Mouse (Mus musculus): ENCODE results near the gene Tbc1d13. TPM values are rescaled to one million over a fixed set of nuclear protein-coding genes. Genes with fewer than 3 reads are reported as not detected.

Tbc1d13 gene
- 8.6 TPM for polyA plus RNA-seq (2015; fragmentation: Illumina TruSeq; extraction: RNeasy Lipid Tissue Mini Kit (QIAGEN cat#74804); ENCODE audit: insufficient read depth, low read depth, low replicate concordance)

DNA sequence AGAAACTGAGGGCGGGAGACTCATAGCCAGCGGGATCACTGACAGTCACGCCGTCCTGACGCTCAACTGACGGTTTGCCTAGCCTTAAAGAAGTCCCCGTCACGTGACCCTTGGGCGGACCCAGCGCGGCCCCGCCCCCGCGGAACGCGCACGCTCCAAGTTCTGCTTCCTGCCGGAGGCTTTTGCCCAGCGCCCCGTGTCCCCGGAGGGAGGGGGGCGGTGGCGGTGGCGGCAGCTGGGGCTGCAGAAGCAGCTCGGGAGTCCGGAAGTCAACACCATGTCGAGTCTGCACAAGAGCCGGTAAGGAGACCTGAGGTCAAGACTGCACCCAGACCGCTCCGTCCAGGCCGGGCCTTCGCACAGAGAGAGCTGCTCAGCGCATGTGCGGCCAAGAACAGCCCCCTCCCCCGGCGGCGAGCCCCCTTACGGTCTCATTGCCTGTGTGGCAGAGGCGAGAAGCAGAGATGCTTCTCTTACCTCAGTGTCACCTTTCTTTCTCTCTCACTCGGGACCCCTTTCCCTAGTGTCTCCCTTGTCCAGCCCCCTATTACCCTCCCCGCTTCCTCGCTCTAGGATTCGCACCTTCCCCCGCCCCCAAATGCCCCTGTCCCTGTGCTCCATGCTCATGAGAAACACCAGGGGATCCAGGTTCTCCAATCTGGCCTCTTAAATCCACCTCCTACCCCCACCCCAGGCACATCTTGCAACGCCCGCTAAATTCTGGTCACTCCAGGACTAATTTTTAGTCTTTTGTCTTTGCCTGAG, at the start of gene Tbc1d13:
Tbc1d13 (plus strand) TSS at position 134 of the 765 bp plus-strand sequence.

DNA sequence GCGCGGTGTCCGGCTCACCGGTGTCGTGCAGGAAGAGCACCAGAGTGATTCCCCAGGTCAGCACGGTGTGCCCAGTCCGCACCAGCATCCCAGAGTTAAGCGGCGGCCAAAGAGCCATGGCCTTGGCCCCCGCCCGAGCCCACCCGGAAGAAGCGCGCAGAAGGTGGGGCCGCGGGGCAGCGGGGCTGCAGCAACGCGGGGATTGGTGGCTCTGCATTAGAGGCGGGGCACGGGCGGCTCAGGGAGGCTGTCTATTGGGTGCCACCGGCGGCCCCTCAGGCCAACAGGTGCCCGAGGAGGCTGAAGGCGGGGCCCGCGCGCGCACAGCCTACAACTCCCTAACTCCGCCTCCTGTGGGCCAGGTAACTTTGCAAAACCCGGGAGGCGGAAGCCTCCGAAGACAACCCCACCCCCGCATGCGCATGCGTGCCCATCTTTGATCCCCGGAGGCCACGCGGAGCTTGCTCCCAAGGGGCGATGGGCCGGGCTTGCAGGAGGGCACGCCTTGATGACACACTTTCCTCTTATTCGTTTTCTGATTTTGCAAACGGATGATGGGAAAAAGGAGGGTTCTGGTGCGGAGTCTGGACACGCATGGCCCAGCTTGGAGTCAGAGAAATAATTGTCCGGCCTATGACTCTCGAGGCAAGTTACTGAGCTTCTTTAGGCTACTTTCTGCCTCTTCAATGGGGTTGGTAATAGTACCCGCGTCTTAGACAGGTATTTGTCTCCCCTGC, 39.9 kb upstream of the Tbc1d13 start, which contains the start of gene Zdhhc12:
Zdhhc12 (minus strand) TSS at position 178 of the 737 bp plus-strand sequence.

DNA sequence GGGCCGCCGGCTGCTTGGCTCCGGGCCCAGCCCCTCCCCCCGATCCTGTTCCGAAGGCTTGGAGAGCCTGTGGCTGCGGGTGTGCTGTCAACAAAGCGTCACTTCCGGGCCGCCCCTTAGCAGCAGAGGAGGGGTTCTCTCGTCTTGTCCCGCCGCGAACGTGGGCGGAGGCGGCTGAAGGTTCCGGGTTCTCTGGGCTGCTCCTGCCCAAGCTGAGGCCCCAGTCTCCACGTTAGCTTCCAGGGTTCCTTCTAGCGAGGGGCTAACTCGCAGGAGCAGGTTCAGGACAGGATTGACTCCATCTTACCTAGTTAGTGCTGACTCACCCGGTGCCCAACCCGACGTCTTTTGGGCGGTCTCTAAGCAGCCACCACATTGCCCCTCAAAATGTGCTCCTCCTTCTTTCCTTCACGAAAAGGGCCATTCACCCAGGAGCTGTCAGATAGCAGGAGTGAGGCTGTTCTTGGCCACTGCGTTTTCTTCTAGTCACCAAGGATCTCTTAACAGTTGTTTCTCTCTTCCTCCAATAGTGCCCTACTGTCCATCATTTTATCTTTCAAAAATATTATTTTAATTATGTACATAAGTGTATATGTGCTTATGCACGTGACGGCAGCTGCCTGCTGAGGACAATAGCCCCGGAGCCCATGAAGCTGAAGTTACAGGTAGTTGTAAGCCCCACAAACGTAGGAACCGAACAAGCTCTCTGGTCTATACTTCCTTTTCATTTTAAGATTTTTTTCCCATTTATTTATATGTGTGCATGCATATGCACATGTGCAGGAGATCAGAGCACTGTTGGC, 8.9 kb upstream of the Tbc1d13 start, which contains the start of gene Zer1:
Zer1 (minus strand) TSS at position 114 of the 803 bp plus-strand sequence.

DNA sequence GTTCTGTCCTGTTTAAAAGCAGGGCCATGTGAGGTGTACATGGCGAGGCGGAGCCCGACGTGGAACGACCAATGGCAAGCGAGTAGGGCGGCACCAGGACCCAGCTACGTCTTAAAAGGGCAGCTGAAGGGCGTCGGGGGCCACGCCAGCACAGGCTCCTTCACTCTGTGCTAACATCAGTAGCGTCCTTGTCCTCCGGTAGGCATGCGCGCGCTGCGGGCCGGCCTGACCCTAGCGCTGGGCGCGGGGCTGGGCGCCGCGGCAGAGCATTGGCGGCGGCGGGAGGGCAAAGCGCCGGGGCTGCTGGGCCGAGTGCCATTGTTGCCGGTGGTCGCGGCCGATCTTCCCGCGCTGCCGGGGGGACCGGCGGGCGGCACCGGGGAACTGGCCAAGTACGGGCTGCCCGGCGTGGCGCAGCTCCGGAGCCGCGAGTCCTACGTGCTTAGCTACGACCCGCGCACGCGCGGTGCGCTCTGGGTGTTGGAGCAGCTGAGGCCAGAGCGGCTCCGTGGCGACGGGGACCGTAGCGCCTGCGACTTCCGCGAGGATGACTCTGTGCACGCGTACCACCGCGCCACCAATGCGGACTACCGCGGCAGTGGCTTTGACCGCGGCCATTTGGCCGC, 37.9 kb downstream of the Tbc1d13 start, which contains the start of gene Endog:
Endog (plus strand) TSS at position 123 of the 626 bp plus-strand sequence.

DNA sequence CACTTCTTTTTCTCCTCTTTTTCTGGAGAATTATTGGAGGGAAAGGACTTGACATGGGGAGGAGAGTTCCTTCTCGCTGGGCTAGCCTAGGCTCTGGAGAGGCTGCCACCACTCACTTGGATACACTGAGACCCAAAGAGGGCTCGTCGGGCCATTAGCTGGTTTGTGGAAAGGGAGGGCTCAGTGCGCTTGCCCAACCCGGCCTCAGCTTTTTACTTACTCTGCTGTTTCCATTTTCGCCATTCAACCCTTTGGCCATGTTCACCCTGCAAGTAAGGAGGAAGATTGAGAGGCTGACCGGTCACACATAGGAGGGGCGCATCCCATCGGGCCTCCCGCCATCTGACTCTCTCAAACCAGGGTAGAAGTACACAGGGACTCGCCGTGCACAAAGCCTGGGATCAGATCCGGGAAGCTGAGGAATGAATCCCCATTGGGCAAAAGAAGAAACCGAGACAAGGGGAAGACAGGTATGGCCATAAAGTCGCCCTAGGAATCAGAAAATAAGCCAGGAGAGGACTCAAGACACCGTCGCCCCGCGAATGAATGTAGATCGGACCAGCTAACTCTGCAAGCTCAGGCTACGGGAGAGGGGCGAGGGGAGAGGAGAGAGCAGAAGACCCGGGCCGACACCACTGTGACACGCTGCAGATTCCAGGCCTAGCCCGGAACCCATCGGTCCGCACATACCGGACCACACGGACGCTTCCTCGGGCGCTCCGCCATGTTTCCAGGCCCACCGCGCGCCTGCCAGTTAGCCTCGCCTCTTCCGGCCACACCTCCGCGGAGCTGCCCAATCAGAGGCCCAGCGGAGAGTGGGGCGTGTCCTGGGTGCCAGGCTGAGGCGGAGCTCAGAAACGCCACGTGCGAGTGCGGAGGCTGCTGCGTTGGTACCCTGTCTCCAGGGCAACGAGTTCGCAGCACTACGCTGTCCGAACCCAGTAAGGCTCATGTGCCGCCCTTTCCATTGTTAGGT, 44.4 kb downstream of the Tbc1d13 start, which contains the start of gene Spout1:
Spout1 (minus strand) TSS at position 760 of the 976 bp plus-strand sequence.

Other genes starting within 250 kb of the Tbc1d13 start
- 15.8 TPM for gene Odf2, start 244.5 kb upstream of the Tbc1d13 start, polyA plus RNA-seq (2015; fragmentation: Illumina TruSeq; extraction: RNeasy Lipid Tissue Mini Kit (QIAGEN cat#74804); ENCODE audit: insufficient read depth, low read depth, low replicate concordance)
- gene Gle1, start 198.3 kb upstream of the Tbc1d13 start, polyA plus RNA-seq (2015; fragmentation: Illumina TruSeq; extraction: RNeasy Lipid Tissue Mini Kit (QIAGEN cat#74804); ENCODE audit: insufficient read depth, low read depth, low replicate concordance): 8.2 TPM
- 85.5 TPM for gene Sptan1, start 168.2 kb upstream of the Tbc1d13 start, polyA plus RNA-seq (2015; fragmentation: Illumina TruSeq; extraction: RNeasy Lipid Tissue Mini Kit (QIAGEN cat#74804); ENCODE audit: insufficient read depth, low read depth, low replicate concordance)
- 7.2 TPM for gene Wdr34, start 84.9 kb upstream of the Tbc1d13 start, polyA plus RNA-seq (2015; fragmentation: Illumina TruSeq; extraction: RNeasy Lipid Tissue Mini Kit (QIAGEN cat#74804); ENCODE audit: insufficient read depth, low read depth, low replicate concordance)
- gene Set, start 76.4 kb upstream of the Tbc1d13 start, polyA plus RNA-seq (2015; fragmentation: Illumina TruSeq; extraction: RNeasy Lipid Tissue Mini Kit (QIAGEN cat#74804); ENCODE audit: insufficient read depth, low read depth, low replicate concordance): 25.1 TPM
- gene Pkn3, start 56.1 kb upstream of the Tbc1d13 start, polyA plus RNA-seq (2015; fragmentation: Illumina TruSeq; extraction: RNeasy Lipid Tissue Mini Kit (QIAGEN cat#74804); ENCODE audit: insufficient read depth, low read depth, low replicate concordance): 7.9 TPM
- 7.0 TPM for gene Zdhhc12, start 40.1 kb upstream of the Tbc1d13 start, polyA plus RNA-seq (2015; fragmentation: Illumina TruSeq; extraction: RNeasy Lipid Tissue Mini Kit (QIAGEN cat#74804); ENCODE audit: insufficient read depth, low read depth, low replicate concordance)
- gene Zer1, start 9.2 kb upstream of the Tbc1d13 start, polyA plus RNA-seq (2015; fragmentation: Illumina TruSeq; extraction: RNeasy Lipid Tissue Mini Kit (QIAGEN cat#74804); ENCODE audit: insufficient read depth, low read depth, low replicate concordance): 8.3 TPM
- 8.6 TPM for gene Endog, start 37.7 kb downstream of the Tbc1d13 start, polyA plus RNA-seq (2015; fragmentation: Illumina TruSeq; extraction: RNeasy Lipid Tissue Mini Kit (QIAGEN cat#74804); ENCODE audit: insufficient read depth, low read depth, low replicate concordance)
- 6.3 TPM for gene Spout1, start 44.7 kb downstream of the Tbc1d13 start, polyA plus RNA-seq (2015; fragmentation: Illumina TruSeq; extraction: RNeasy Lipid Tissue Mini Kit (QIAGEN cat#74804); ENCODE audit: insufficient read depth, low read depth, low replicate concordance)
- gene Kyat1, start 72.1 kb downstream of the Tbc1d13 start, polyA plus RNA-seq (2015; fragmentation: Illumina TruSeq; extraction: RNeasy Lipid Tissue Mini Kit (QIAGEN cat#74804); ENCODE audit: insufficient read depth, low read depth, low replicate concordance): 12.2 TPM
- 7.2 TPM for gene Lrrc8a, start 104.0 kb downstream of the Tbc1d13 start, polyA plus RNA-seq (2015; fragmentation: Illumina TruSeq; extraction: RNeasy Lipid Tissue Mini Kit (QIAGEN cat#74804); ENCODE audit: insufficient read depth, low read depth, low replicate concordance)
- gene Gm28035, start 106.8 kb downstream of the Tbc1d13 start, polyA plus RNA-seq (2015; fragmentation: Illumina TruSeq; extraction: RNeasy Lipid Tissue Mini Kit (QIAGEN cat#74804); ENCODE audit: insufficient read depth, low read depth, low replicate concordance): 0.46 TPM
- gene Phyhd1, start 132.5 kb downstream of the Tbc1d13 start, polyA plus RNA-seq (2015; fragmentation: Illumina TruSeq; extraction: RNeasy Lipid Tissue Mini Kit (QIAGEN cat#74804); ENCODE audit: insufficient read depth, low read depth, low replicate concordance): 10.5 TPM
- gene Gm28038, start 147.3 kb downstream of the Tbc1d13 start, polyA plus RNA-seq (2015; fragmentation: Illumina TruSeq; extraction: RNeasy Lipid Tissue Mini Kit (QIAGEN cat#74804); ENCODE audit: insufficient read depth, low read depth, low replicate concordance): not detected
- 2.7 TPM for gene Dolk, start 152.6 kb downstream of the Tbc1d13 start, polyA plus RNA-seq (2015; fragmentation: Illumina TruSeq; extraction: RNeasy Lipid Tissue Mini Kit (QIAGEN cat#74804); ENCODE audit: insufficient read depth, low read depth, low replicate concordance)
- 4.0 TPM for gene Nup188, start 152.7 kb downstream of the Tbc1d13 start, polyA plus RNA-seq (2015; fragmentation: Illumina TruSeq; extraction: RNeasy Lipid Tissue Mini Kit (QIAGEN cat#74804); ENCODE audit: insufficient read depth, low read depth, low replicate concordance)
- gene Sh3glb2, start 225.6 kb downstream of the Tbc1d13 start, polyA plus RNA-seq (2015; fragmentation: Illumina TruSeq; extraction: RNeasy Lipid Tissue Mini Kit (QIAGEN cat#74804); ENCODE audit: insufficient read depth, low read depth, low replicate concordance): 71.9 TPM
- gene Miga2, start 230.5 kb downstream of the Tbc1d13 start, polyA plus RNA-seq (2015; fragmentation: Illumina TruSeq; extraction: RNeasy Lipid Tissue Mini Kit (QIAGEN cat#74804); ENCODE audit: insufficient read depth, low read depth, low replicate concordance): 3.9 TPM